Mouse (Mus musculus) hindbrain, embryonic 14.5 days (tissue): ENCODE measurements at regions not wholly inside any gene's neighbourhood (a gene's known extent, or its start where the extent isn't known, plus 50 kb on each side); places are given as distances from the start of the nearest gene placed in this dataset.

Experiments
- ATAC-seq: fragments of 200-750 bp; cut with Nextera tagmentation; 2 replicates; pipeline ENCODE4 v1.8.0; 2017; ENCODE audit warnings: moderate number of reproducible peaks, mild to moderate bottlenecking, moderate TSS enrichment, moderate library complexity; ENCODE audit not compliant: low FRiP score
- DNase-seq: peaks from one replicate; pipeline ENCODE4 v3.0.0-alpha.2; 2015; ENCODE audit warnings: low spot score
- H3K27ac ChIP-seq: fragments of 300-500 bp; sonication (generic); 2 replicates; pipeline ENCODE4 v1.5.1; 2014; ENCODE audit warnings: mild to moderate bottlenecking, moderate library complexity
- H3K27me3 ChIP-seq: fragments of 300-500 bp; sonication (generic); 2 replicates; pipeline ENCODE4 v1.6.1; 2014; ENCODE audit warnings: mild to moderate bottlenecking, low read length, mixed read lengths; ENCODE audit not compliant: control insufficient read depth, insufficient read depth
- H3K36me3 ChIP-seq: fragments of 300-500 bp; sonication (generic); replicated peaks from 2 replicates; pipeline ENCODE4 v1.6.1; 2014; ENCODE audit not compliant: control insufficient read depth, insufficient read depth
- H3K4me1 ChIP-seq: fragments of 300-500 bp; sonication (generic); replicated peaks from 2 replicates; pipeline ENCODE4 v1.6.1; 2014; ENCODE audit warnings: antibody characterized with exemption, low read length, mixed read lengths; ENCODE audit not compliant: control insufficient read depth, insufficient read depth
- H3K4me2 ChIP-seq: fragments of 300-500 bp; sonication (generic); replicated peaks from 2 replicates; pipeline ENCODE4 v1.6.1; 2014; ENCODE audit warnings: mild to moderate bottlenecking, moderate library complexity
- H3K4me3 ChIP-seq: fragments of 300-500 bp; sonication (generic); replicated peaks from 2 replicates; pipeline ENCODE4 v1.5.1; 2014; ENCODE audit warnings: mild to moderate bottlenecking, low read length
- H3K9ac ChIP-seq: fragments of 300-500 bp; sonication (generic); 2 replicates; pipeline ENCODE4 v1.6.1; 2014
- H3K9me3 ChIP-seq: fragments of 300-500 bp; sonication (generic); 2 replicates; pipeline ENCODE4 v1.6.1; 2016; ENCODE audit warnings: low read length; ENCODE audit not compliant: control insufficient read depth
- WGBS: fragments of 180-500 bp; shearing (Covaris S2); extraction: QIAGEN DNeasy Blood & Tissue Kit; methylation state at CpG from one replicate; pipeline ENCODE4 v1.1.7; 2014; 5-methylcytosine and 5-hydroxymethylcytosine counted together

DNA sequence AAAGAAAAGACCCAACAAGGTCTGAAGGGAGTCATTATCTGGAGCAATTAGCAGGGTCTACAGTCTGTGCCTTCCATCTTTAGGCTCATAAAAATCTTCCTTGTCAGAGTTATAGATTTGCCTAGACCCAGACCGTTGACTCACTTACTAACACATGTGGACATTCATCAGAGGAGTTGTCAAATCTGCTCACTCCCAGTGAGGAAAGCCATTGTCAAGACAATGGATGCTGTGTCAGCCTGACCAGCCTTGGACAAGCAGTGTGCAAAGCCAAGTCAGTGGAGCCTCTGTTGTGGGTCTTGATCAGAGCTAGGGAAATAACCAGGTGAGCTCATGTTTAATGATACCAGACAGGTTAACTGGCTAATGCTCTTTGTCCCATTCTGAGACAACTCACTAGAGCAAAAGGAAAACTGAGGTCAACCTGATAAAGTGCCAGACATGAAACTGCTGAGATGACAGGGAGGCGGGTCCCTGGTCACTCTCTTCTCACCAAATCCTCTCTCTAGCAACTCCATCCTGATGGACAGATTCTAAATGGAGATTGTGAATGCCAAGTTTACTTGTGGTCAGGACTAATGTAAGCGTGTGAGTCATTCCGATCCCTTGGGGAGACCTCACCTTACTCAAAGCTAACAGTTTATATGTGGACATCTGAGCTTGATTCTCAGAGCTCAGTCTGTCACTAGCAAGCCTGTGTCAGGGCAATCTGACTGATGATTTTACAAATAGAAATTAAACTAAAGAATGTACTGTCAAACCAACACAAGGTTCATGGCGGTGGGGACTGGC, 320.6 kb upstream of the Gm26657 start:
- ATAC-seq = no peak
- Histone ChIP-seq H3K27ac (no peak overlapping the region), H3K9me3 (no peaks in the 10 kb centered on the region), H3K4me1 (no peaks in the 10 kb centered on the region), H3K4me2 (no peak overlapping the region), H3K27me3 (no peaks in the 10 kb centered on the region), H3K36me3 (no peaks in the 10 kb centered on the region), H3K4me3 (no peak overlapping the region), H3K9ac (no peak overlapping the region)
- no peak for DNase-seq
- WGBS = 89% methylated on average over 5 of the region's 5 CpGs

DNA sequence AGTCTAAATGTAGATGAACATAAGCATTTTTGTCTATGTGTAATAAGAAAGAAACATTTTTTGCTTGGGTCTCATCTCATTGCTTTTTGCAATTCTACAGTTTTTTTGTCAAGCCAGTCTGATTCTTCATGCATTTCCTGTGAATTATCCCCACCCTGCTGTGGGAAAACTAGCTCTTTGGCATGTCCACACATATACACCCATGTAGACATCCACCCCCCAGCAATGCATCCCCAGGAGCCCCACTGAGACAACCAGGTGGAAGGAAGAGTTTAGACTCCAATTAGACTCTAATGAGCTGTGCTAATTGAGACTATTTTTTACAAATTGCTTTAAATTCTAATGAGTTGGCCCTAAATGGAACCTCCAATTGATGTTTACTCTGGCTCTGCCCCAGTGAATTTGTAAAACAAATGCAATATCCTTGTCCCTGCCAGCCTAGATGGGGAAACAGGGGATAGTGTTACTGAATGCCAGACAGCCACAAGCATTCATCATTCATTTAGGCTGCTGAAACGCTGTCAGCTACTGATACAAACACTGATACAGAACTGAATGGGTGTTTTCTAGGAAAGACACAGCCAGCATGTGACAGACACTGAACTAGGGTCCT, 328.7 kb upstream of the Gm26657 start:
- Histone ChIP-seq H3K9ac (no peak overlapping the region), H3K4me2 (no peak overlapping the region), H3K4me3 (no peak overlapping the region), H3K4me1 (0 out of 2 replicates have a peak, but pooled peaks cover 5% of the 10 kb centered on the region), H3K27ac (no peak overlapping the region), H3K27me3 (no peaks in the 10 kb centered on the region), H3K36me3 (no peaks in the 10 kb centered on the region), H3K9me3 (no peaks in the 10 kb centered on the region)
- WGBS = 27% methylated on average over 1 of the region's 1 CpGs
- ATAC-seq (peak; percentile 75), DNase-seq (peak; percentile 49)

DNA sequence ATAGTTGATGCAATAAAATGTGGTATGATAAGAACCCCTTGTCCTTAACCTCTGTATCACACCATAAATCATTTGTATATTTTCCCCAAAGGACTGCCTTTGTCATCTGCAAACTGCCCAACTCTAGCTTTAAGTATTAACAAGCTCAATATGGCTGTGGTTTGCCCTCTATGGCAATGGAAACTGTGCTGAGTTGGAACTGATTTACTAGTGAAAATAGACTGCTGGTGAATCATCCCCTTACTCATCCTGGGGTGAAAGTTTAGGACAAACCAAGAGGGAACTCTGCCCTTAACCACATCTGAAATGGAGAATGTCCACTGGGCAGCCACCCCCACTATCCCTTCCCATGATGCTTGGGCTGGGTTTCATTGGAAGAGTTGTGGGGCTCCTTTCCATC, 346.1 kb upstream of the Gm26657 start:
- no peak for ATAC-seq
- H3K36me3 ChIP-seq = no peaks in the 10 kb centered on the region
- no peak overlapping the region for H3K9ac ChIP-seq
- DNase-seq = no peak
- H3K27ac ChIP-seq = no peak overlapping the region
- H3K4me3 ChIP-seq = no peak overlapping the region
- no peak overlapping the region for H3K4me2 ChIP-seq
- H3K27me3 ChIP-seq = no peaks in the 10 kb centered on the region
- no peaks in the 10 kb centered on the region for H3K9me3 ChIP-seq
- H3K4me1 ChIP-seq = no peaks in the 10 kb centered on the region

DNA sequence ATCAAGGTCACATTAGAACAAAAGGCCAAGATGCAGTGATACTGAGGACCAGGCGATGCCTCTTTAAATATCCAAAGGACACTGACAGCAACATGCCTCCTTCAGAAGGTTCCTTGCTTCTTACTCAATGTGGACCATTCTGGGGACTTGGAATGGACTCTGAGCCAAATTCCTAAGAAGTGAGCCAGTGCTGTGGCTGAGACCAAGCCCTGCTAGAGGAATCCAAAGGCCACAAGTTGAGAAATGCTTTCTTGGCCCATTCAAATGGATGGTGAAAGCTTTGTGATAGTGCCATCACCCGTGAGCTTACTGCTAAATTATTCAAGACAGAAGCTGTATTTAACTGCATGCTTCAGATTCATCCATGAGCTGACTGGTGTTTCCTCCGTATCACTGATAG, 352.8 kb upstream of the Gm26657 start:
- Histone ChIP-seq H3K9me3 (no peaks in the 10 kb centered on the region), H3K4me3 (no peak overlapping the region), H3K4me2 (no peak overlapping the region), H3K36me3 (no peaks in the 10 kb centered on the region), H3K9ac (no peak overlapping the region), H3K27me3 (no peaks in the 10 kb centered on the region), H3K4me1 (no peaks in the 10 kb centered on the region), H3K27ac (no peak overlapping the region)
- DNase-seq = no peak
- 48% methylated on average over 3 of the region's 3 CpGs for WGBS
- no peak for ATAC-seq

DNA sequence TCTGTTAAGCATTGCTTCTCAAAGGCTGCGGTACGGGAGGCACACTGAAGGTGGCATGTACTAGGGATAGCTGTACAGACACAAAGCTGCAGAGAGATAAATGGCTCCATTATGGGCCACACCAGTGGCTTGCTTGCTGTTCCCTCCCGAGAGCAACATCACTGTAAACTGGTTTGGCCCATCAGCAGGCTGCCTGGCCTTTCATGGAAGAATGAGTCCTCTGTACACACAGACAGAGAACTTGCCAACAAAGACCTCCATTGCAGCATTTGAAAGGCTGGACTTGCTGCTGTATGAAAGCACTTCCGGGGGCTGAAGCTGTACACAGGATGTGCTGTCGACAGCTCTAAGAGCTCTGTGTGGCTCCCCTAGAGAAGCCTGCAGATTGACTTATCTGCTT, 364.1 kb upstream of the Gm26657 start:
- no peak for DNase-seq
- Histone ChIP-seq H3K4me1 (no peaks in the 10 kb centered on the region), H3K9ac (no peak overlapping the region), H3K9me3 (no peaks in the 10 kb centered on the region), H3K27ac (no peak overlapping the region), H3K4me3 (no peak overlapping the region), H3K27me3 (no peaks in the 10 kb centered on the region), H3K36me3 (no peaks in the 10 kb centered on the region), H3K4me2 (no peak overlapping the region)
- 41% methylated on average over 5 of the region's 5 CpGs for WGBS
- peak; percentile 53; the same call in 1 of the 2 replicates for ATAC-seq

DNA sequence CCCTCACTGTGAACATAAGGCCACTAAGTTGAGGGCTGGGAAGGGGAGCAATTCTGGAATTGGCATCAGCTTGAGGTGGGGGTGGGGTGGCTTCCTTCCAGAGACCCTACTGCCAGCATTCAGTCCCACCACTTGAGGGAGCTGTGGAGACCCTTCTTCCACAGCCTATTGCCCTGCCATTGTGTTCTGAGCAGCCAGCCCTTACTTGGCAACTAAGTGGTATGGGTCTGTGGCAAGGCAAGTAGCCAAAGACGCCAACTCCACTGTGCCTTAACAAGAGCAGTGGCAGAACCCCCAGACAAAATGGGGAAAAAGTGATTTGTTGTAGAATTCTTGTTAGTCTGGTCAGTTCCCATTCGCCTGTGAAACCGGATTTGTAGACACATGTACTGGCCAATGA, 365.4 kb upstream of the Gm26657 start:
- H3K36me3 ChIP-seq = no peaks in the 10 kb centered on the region
- H3K27ac ChIP-seq = no peak overlapping the region
- DNase-seq = no peak
- no peak overlapping the region for H3K9ac ChIP-seq
- no peak overlapping the region for H3K4me3 ChIP-seq
- no peak for ATAC-seq
- H3K4me1 ChIP-seq = no peaks in the 10 kb centered on the region
- no peaks in the 10 kb centered on the region for H3K27me3 ChIP-seq
- H3K4me2 ChIP-seq = no peak overlapping the region
- H3K9me3 ChIP-seq = no peaks in the 10 kb centered on the region
- 97% methylated on average over 3 of the region's 3 CpGs for WGBS

DNA sequence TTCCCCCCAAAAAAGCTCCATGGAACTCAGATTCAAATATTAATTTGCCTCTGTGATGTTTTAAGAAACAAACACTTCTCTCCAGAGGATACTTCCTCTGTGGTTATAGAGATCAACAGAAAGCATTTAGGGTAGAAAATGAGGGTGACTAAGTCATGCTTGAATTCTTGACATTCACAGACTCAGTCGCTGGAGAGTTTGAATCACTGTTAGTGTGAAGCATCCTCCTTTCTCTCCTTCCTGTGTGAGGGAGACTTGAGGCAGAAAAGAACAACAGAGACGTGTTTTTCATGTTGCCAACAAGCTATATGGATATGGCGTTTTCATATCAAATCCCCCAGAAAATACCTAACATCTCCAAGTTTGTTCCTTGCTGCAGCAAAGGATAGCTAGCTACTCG, 366.1 kb upstream of the Gm26657 start:
- 79% methylated on average over 4 of the region's 4 CpGs for WGBS
- no peak overlapping the region for H3K4me3 ChIP-seq

DNA sequence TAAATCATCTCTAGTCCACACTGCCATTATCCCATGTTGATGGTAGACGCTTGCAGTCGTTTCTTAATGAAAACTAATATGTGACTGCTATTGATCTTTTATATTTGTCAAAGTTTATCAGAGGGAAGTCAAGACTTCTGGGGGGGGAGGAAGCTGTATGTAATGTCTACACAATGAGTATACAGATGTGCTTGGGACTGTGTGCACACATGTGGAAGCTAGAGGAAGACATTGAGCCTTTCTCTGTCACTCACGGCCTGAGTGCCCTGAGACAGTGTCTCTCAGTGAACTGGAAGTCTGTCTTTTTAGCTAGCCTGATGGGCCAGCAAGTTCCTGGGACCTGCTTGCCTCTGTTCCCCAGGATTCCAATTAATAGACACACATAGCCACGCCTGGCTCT, 366.7 kb upstream of the Gm26657 start:
- Histone ChIP-seq H3K9ac (no peak overlapping the region), H3K4me1 (no peaks in the 10 kb centered on the region), H3K9me3 (no peaks in the 10 kb centered on the region), H3K27me3 (no peaks in the 10 kb centered on the region), H3K36me3 (no peaks in the 10 kb centered on the region), H3K27ac (no peak overlapping the region), H3K4me2 (no peak overlapping the region), H3K4me3 (no peak overlapping the region)
- 84% methylated on average over 4 of the region's 4 CpGs for WGBS
- ATAC-seq (no peak), DNase-seq (no peak)

More for the DNA sequence above, 366.1 kb upstream of the Gm26657 start:
- no peak for ATAC-seq
- Histone ChIP-seq H3K27ac (no peak overlapping the region), H3K9ac (no peak overlapping the region), H3K36me3 (no peaks in the 10 kb centered on the region), H3K4me1 (no peaks in the 10 kb centered on the region), H3K4me2 (no peak overlapping the region), H3K27me3 (no peaks in the 10 kb centered on the region), H3K9me3 (no peaks in the 10 kb centered on the region)
- no peak for DNase-seq

DNA sequence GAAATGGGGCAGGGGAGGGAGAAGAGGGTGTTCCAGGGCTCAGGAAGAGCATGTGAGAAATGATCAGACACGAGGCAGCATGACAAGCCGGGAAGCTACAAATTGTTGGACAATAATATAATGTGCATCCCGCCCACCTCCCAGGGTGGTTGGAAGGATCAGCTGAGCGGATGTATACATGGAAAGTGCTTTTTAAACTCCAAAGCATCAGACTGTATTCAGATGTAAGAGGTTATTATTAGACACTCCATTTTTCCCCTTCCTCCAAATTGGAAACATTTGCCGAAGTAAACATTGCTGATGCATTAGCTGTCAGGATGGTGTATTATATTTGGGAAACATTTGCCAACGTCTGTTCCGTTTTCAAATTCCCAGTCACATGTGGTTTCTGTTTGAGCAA, 367.2 kb upstream of the Gm26657 start:
- 69% methylated on average over 7 of the region's 7 CpGs for WGBS
- Histone ChIP-seq H3K27ac (no peak overlapping the region), H3K4me2 (no peak overlapping the region), H3K4me1 (no peaks in the 10 kb centered on the region), H3K9me3 (no peaks in the 10 kb centered on the region), H3K4me3 (no peak overlapping the region), H3K27me3 (no peaks in the 10 kb centered on the region), H3K9ac (no peak overlapping the region), H3K36me3 (no peaks in the 10 kb centered on the region)
- ATAC-seq (no peak), DNase-seq (no peak)
